Mouse (Mus musculus) cerebellum, postnatal 4 days (tissue): Measurements from ENCODE around the gene Tmem9b.

ENCODE experiments used
- DNase-seq, 2 experiments: peaks; one replicate each; pipeline ENCODE4 v3.0.0; 2022; ENCODE audit warnings: low spot score in 2 of 2, mixed read lengths in 1 of 2

Gene Tmem9b

GRCm38 (mm10) chr7:109739822-109740370 is 12.8 kb downstream of the Tmem9b start:
- DNase-seq = no peak

DNA sequence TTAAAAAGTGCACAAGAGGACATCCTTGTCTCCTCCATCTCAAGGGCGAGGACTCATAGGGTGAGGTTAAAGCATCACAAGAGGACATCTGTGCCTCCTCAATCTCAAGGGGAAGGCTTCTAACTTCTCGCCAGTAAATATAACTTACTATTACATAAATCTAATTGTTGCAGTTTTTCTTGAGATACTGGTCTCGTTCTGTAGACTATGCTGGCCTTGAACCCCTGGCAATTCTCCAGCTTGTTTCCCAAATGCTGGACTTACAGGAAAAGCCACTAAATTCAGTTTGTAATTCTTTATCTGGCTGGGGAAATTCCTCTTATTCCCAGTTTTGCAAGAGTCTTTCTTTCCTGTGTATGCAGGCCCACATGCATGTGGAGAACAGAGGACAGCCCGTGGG is 17.9 kb downstream of the Tmem9b start:
- DNase-seq = no peak

- DNase-seq = no peak
Measured at GRCm38 (mm10) chr7:109731626-109732025, 21.0 kb downstream of the Tmem9b start, which contains the start of gene Ascl3. TSS of gene Ascl3 (minus strand) at chr7:109731726.

DNA sequence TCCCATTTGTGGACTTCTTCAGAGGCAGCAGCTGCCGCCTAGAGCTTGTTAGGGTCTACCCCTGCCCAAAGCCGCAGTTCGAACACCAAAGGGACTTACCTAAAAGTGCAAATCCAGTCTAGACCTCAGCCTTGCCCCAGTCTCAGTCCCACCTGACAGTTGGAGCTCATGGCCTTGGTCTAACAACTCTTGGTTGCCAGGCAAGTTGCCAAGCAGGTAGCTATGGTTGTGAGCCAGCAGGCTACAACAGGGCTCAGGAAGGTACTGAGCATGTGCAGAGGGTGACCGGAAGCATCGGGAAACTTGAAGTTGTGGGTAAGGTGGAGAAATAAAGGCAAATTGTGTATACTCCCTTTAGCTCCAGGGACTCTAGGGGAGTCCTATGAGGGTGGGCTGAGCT is 29.0 kb downstream of the Tmem9b start, which contains the start of gene BC051019:
BC051019 (minus strand) TSS at position 154 of the 400 bp plus-strand sequence.
- DNase-seq = no peak

GRCm38 (mm10) chr7:109723114-109723513 is 29.6 kb downstream of the Tmem9b start:
- no peak for DNase-seq

DNA sequence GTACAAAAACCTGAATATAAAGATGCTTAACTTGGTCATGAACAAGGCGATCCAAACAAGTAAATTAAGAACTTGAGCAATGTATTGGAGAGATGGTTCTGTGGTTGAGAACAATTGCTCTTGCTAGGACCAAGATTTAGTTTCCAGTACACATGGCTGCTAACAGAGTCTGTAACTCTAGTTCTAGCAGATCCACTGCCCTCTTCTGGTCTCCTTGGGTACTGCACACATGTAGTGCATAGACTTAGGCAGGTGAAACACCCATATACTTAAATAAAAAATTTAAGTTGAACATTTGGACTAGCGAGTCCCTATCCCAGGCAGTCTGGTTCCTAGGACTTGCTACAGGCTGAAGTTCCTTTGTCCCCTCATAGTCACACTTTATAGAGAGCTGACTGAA is 30.1 kb downstream of the Tmem9b start:
- DNase-seq = no peak

GRCm38 (mm10) chr7:109719286-109719685 is 33.4 kb downstream of the Tmem9b start:
- peak in 1 of 2 experiments; percentile 24 for DNase-seq

DNA sequence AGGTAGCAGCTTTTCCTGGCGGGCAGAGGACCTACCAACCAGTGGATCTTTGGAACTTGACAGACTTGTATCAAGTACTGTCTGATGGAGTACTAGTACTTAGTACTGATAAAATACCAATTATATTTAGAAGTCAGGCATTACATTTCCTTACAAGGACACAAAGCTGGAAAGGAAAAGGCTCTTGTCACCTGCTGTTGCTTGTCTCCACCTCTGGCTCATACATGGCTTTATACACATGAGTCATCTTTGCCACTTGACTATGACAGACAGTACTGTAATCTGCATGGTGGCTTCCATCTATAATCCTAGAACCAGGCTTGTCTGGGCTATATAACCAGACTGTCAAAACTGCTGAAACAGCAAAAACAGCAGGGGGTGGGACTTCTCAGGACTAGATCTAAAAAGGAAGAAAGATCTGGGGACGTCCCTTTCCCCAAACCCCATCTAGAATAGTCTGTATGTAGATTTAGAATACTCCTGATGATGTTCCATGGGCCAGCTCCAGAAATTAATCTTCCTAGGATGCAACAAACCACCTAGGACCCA is 39.2 kb downstream of the Tmem9b start:
- no peak for DNase-seq

DNA sequence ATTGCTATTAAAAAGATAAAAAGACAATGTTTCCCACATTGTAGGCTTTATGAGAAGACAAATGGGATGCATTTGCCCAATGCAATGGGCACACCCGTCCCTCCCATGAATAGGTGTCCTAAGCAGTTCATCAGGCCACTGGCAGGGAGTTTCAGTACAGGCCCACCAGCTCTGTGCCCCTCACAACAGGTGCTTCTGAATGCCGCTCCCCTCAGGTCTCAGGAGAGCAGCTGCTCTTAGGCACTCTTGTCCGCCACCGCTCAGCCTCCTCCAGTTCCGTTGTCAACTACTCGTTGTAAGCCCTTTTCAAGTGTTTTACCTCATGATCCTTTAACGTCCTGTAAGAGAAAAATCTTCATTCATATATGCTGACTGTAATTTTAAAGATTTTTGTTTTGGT is 40.5 kb downstream of the Tmem9b start:
- DNase-seq = no peak

GRCm38 (mm10) chr7:109710069-109710468 is 42.6 kb downstream of the Tmem9b start:
- no peak for DNase-seq

GRCm38 (mm10) chr7:109708961-109709382 is 43.7 kb downstream of the Tmem9b start:
- no peak for DNase-seq

DNA sequence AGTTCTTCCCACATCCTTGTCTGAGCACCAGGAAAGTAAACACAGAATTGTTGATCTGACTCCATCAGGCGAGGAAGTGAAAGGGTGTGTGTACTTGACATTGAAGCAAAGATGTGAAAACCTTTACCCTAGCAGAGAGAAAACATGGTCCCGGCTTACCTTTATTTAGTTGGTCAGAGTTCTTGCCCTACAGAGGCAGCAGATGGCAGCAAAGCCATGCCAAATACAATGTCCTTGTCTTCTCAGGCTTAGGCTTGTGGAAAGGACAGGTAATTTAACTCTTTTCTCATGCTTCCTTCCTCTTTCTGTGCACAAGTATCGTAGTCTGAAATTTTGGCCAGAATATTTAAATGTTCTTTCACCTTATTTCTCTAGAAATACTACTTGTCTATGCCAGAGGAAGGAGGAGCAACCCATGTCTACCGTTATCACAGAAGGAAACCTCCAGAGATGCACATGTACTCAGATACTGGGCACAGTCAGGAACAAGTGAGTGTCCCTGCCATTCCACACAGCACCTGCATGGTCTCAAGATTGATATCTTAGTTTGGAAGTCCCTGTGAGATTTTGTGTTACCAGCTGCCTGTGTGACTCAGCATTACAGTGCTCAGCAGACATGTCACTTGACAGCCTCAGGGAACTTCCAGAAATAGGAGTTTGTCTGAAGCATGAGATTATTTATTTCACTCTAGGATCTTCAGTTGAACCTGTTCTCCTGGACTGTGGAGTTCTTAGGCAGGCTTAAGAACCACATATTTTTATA is 45.5 kb downstream of the Tmem9b start:
- DNase-seq = peak in 1 of 2 experiments; percentile 38

- no peak for DNase-seq
Measured at GRCm38 (mm10) chr7:109704461-109704860, 48.2 kb downstream of the Tmem9b start.

DNA sequence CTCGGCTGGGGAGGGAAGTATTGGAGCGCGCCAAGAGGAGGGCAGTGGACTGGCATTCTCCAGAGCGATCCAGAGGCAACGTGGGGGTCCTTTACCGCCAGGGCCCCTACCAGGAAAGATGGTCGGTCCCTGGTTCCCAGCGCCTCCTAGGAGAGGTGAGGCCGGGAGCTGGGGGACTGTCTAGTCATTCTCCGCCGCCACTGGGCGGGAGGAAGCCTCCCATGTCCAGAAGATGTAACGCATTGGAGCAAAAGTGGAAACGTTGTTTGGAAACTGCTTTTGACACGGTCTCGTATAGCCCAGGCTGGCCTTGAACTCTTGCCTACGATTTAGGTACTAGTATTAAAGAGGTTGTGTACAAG is 48.7 kb downstream of the Tmem9b start:
- DNase-seq = no peak

DNA sequence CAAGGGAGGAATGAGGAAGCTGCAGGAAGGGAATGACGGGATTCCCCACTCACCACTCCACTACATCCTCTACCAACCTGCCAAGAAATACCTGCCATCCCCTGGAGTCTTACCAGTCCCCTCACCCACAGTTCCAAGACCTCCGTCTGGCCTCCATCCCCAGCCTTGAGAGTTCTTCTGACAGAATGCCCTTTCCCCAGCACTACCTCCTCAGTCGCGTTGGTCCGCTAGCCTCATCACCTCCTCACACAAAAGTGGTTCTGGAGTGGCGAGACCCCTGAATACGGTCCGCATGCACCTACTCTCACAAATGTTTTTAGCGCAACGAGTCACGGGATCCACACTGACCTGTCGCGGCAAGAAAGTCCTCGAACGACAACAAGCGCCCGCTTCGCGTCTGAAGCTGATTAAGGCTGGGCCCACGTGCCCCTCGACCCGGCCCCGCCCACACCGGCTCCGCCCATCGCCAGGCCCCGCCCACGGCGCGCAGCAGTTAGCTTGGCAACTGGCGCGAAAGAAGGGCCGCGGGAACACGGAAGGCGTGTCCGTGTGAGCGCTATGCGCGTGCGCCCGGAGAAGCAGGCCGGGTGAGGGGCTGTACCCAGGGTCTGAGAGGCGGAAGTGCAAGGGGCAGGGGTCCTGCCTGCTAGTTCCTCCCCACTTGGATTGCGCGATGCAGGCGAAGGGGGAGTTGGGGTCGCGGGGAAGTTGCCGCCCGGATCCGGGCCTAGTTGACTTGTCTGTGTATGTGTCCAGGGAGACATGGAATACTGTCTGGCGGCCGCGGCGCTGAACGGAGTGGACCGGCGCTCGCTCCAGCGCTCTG is 49.3 kb downstream of the Tmem9b start, which contains the start of the genes St5 and Akip1:
St5 (minus strand) TSS at position 416 of the 826 bp plus-strand sequence.
Akip1 (plus strand) TSS at position 501 of the 826 bp plus-strand sequence.
- peak; percentile 89 to 96 for DNase-seq

DNA sequence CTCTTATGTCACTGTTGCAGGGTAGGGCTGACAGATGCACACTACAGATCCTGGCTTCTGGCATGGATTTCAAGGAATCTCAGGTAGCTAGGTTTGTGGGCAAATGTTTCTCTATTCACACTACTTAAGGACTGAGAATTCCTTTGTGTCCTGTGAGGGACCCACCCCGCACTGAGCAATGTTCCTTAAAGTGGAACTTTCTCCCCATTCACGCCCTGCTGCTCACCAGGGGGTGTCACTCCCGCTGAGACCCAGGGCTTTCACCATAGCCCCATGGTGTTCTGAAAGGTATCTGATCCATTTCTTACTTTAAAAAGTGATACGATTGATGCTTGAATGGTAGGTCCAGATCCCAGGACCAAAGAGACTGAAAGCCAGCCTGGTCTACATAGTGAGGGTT is 50.0 kb downstream of the Tmem9b start:
- peak in 1 of 2 experiments; percentile 10 for DNase-seq

- DNase-seq = no peak
Measured at GRCm38 (mm10) chr7:109700213-109700612, 52.5 kb downstream of the Tmem9b start.

DNA sequence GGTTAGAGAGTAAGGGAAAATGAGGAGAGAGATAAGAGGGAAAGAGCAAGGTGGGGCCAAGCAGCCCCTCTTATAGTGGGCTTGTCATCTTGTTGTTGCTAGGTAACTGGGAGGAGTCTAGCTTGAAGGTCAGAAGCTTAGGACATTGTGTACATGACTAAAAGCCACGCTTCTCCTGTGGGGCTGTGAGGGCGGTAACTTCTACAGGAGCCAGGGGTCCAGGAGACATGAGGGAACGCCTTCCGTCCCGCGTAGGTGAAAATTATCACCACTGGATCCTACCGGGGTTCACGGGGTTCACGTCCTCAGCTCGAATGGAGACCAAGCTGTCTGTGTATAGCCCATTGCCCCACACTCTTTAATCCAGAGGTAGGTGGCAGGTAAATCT is 57.3 kb downstream of the Tmem9b start:
- no peak for DNase-seq

GRCm38 (mm10) chr7:109694576-109695338 is 57.9 kb downstream of the Tmem9b start:
- DNase-seq = no peak

GRCm38 (mm10) chr7:109690961-109691360 is 61.7 kb downstream of the Tmem9b start:
- DNase-seq = no peak

GRCm38 (mm10) chr7:109690101-109690500 is 62.6 kb downstream of the Tmem9b start:
- no peak for DNase-seq
